Mouse (Mus musculus): ENCODE results near the gene Spdl1.

DNA sequence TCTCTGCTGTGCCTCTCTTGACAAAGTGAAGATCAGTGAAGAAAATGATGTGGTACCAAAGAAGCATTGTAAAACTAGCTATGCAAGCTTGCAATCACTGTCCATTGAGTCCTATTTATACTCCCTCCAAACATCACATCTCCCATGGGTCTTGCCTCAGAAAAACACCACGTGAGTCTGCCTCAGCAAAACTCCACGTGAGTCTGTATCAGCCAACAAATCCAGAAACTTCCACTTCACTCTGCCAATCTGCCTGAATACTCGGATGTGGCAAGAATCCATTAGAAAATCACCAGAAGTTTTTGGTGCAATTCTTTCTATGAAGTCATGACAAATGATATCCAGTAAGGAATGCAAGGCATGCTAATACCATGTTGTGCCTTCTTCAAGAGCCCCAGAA is 38.0 kb upstream of the Spdl1 start:
- no peak for TF ChIP-seq E2F4 (IDR thresholded peaks at IDR 0.05; ENCODE audit: insufficient replicate concordance, low read depth, low read length)
- no peak for TF ChIP-seq CTCF (conservative IDR thresholded peaks at IDR 0.05 in 1 of 2, IDR thresholded peaks at IDR 0.05 in 1 of 2; ENCODE audit: low read depth in 2 of 2, low read length in 2 of 2)
- no peak for TF ChIP-seq POLR2A (IDR thresholded peaks at IDR 0.05; ENCODE audit: low read depth, low read length)
- no peak for TF ChIP-seq NELFE (IDR thresholded peaks at IDR 0.05; ENCODE audit: low read depth, low read length)
- no peak for TF ChIP-seq MXI1 (IDR thresholded peaks at IDR 0.05; ENCODE audit: low read depth, low read length)

Data from CH12.LX (cell line).